Mouse (Mus musculus): ENCODE data around the gene Hspa1b.
A peak's percentile ranks its signal among the peaks of the same experiment; 100 is the strongest.

The Hspa1b gene

GRCm38 (mm10) chr17:34928841-34929240 is 30.2 kb downstream of the Hspa1b start:
- DNase-seq (ENCODE audit: low spot score in 2 of 2) = no peak

DNA sequence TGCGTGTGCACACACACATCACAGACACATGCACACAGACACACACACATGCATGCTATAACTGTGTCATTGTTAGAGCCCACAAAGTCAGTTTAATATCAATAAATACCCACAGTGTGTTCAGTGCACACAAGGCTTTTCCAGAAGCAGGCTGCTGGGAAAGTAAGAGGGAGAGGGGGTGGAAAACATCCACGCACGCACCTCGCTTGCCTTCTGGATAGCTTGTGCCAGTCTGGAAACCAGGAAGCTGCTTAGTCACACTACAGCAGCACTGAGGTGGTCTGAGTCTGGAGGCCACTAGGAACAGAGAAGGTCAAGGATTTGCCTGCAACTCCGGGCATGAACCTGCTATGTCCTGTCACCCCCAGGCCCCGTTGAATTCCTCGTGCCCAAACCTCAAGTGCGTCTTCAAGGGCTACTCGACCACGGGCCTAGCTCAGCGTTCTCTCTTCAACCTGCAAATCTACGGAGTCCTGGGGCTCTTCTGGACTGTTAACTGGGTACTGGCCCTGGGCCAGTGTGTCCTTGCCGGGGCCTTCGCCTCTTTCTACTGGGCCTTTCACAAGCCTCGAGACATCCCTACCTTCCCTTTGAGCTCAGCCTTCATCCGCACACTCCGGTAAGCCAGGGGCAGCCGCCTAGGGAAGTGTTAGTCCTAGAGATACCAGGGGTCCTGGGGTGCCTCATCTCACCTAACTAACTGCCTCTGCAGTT is 31.6 kb downstream of the Hspa1b start:
- no peak for DNase-seq (ENCODE audit: low spot score in 2 of 2)

DNA sequence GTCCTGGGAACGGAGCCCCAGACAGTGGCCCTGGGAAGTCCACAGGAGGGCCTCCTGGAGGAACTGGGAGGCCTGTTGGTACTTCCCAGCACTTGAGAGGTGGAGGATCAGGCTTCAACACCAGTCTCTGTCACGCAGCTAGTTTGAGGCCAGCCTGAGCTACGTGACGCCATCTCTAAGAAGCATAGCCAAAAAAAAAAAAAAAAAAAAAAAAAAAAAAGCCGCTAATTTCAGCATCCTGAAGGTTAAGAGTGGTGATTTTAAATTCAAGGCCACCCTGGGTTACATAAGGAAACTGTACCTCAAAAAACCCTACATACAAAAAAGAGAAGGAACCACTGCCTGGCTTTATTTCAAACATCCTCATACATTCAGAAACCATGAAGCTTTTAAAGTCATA is 34.8 kb downstream of the Hspa1b start:
- no peak for DNase-seq (ENCODE audit: low spot score in 2 of 2)

GRCm38 (mm10) chr17:34922939-34923338 is 36.1 kb downstream of the Hspa1b start:
- no peak for DNase-seq (ENCODE audit: low spot score in 2 of 2)

DNA sequence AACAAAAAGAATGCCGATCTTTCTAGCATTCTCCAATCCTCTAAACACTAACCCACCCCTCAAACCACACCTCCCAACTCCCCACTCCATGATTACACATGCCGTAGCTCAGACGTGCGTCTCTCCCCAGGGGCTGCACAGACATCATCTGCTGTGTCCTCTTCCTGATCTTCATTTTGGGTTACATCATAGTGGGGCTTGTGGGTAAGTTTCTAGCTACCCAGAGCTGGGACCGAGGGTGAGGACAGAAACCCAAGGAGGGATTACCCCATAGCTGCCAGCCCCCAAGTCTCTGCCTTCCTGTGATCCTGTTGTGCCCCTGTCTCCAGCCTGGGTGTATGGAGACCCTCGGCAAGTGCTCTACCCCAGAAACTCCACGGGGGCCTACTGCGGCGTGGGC is 41.9 kb downstream of the Hspa1b start:
- no peak for DNase-seq (ENCODE audit: low spot score in 2 of 2)

- DNase-seq (ENCODE audit: low spot score in 2 of 2) = no peak
Measured at GRCm38 (mm10) chr17:34916316-34916715, 42.7 kb downstream of the Hspa1b start.

- DNase-seq (ENCODE audit: low spot score in 2 of 2) = no peak
Measured at GRCm38 (mm10) chr17:34915410-34915831, 43.6 kb downstream of the Hspa1b start.

- no peak for DNase-seq (ENCODE audit: low spot score in 2 of 2)
Measured at GRCm38 (mm10) chr17:34913930-34914665, 44.9 kb downstream of the Hspa1b start, which contains the start of gene Slc44a4. Gene Slc44a4, plus strand, starts transcription at chr17:34914466.

- peak in 1 of 2 experiments; percentile 49 for DNase-seq (ENCODE audit: low spot score in 2 of 2)
Measured at GRCm38 (mm10) chr17:34911945-34912351, 47.1 kb downstream of the Hspa1b start.

DNA sequence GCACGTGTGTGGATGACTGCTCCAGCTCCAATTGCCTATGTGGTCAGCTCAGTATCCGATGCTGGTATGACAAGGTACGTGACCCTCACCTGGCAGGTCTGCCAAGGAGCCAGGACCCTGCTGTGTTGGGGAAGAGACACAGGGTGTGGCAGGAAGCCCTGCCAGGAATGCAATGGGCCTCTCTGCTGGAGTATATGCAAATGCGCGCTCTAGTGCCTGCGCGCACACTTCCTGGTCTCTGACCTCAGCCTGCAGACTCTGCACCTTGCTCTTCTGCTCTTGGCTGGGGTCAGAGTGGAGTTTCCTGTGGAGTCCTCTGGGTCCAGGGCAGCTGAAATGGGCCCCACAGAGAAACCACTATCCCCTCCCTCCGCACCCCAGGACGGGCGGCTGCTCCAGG is 48.1 kb downstream of the Hspa1b start:
- no peak for DNase-seq (ENCODE audit: low spot score in 2 of 2)

Data from frontal cortex, postnatal 10 days (tissue).